Mouse (Mus musculus): ENCODE results near the gene Rapgefl1. TPM values are rescaled to one million over a fixed set of nuclear protein-coding genes. Genes with fewer than 3 reads are reported as not detected.

Rapgefl1 gene
- polyA plus RNA-seq, 1 experiment from 2014 or later, result 13.0 TPM

GRCm38 (mm10) chr11:98839402-98839801 lies 2.8 kb downstream of the Rapgefl1 start:
- no peak for ATAC-seq (ENCODE audit: insufficient number of reproducible peaks, low FRiP score, low TSS enrichment, low read depth)
- Histone ChIP-seq H3K9ac (no peak overlapping the region), H3K4me2 (replicated peaks) (peak overlapping the region; percentile 97), H3K4me3 (replicated peaks) (no peak overlapping the region), H3K9me3 (replicated peaks) (no peaks in the 10 kb centered on the region), H3K27me3 (peaks cover 9% of the 10 kb centered on the region; the same call in 1 of the 2 replicates), H3K4me1 (peaks cover 43% of the 10 kb centered on the region), H3K27ac (replicated peaks) (no peak overlapping the region; the same call in 1 of the 2 replicates), H3K36me3 (peaks cover 5% of the 10 kb centered on the region; the same call in 1 of the 2 replicates)
- 29% methylated on average over 6 of the region's 6 CpGs for WGBS

- H3K9me3 ChIP-seq (replicated peaks), result no peaks in the 10 kb centered on the region
- H3K27me3 ChIP-seq, result peaks cover 9% of the 10 kb centered on the region; the same call in 1 of the 2 replicates
- H3K4me3 ChIP-seq (replicated peaks), result no peak overlapping the region
- no peak overlapping the region; the same call in 1 of the 2 replicates for H3K27ac ChIP-seq (replicated peaks)
- peaks cover 43% of the 10 kb centered on the region for H3K4me1 ChIP-seq
- no peak for ATAC-seq (ENCODE audit: insufficient number of reproducible peaks, low FRiP score, low TSS enrichment, low read depth)
- H3K9ac ChIP-seq, result no peak overlapping the region
- 35% methylated on average over 10 of the region's 10 CpGs for WGBS
- peak overlapping the region; percentile 97 for H3K4me2 ChIP-seq (replicated peaks)
- H3K36me3 ChIP-seq, result 0 out of 2 replicates have a peak, but pooled peaks cover 4% of the 10 kb centered on the region
These were observed 3.3 kb downstream of the Rapgefl1 start for GRCm38 (mm10) chr11:98839897-98840296.

- 58% methylated on average over 13 of the region's 13 CpGs for WGBS
- Histone ChIP-seq H3K4me3 (replicated peaks) (no peak overlapping the region), H3K27me3 (no peaks in the 10 kb centered on the region)
These were observed 9.4 kb downstream of the Rapgefl1 start for GRCm38 (mm10) chr11:98846016-98846415.

GRCm38 (mm10) chr11:98846865-98847604 lies 10.4 kb downstream of the Rapgefl1 start:
- ATAC-seq (ENCODE audit: insufficient number of reproducible peaks, low FRiP score, low TSS enrichment, low read depth), result no peak
- H3K9ac ChIP-seq, result no peak overlapping the region
- WGBS, result 63% methylated on average over 19 of the region's 19 CpGs
- H3K27ac ChIP-seq (replicated peaks), result no peak overlapping the region
- peaks cover 18% of the 10 kb centered on the region for H3K4me1 ChIP-seq
- no peaks in the 10 kb centered on the region for H3K27me3 ChIP-seq
- H3K36me3 ChIP-seq, result peaks cover 11% of the 10 kb centered on the region; the same call in 1 of the 2 replicates
- no peak overlapping the region for H3K4me2 ChIP-seq (replicated peaks)
- no peak overlapping the region for H3K4me3 ChIP-seq (replicated peaks)
- H3K9me3 ChIP-seq (replicated peaks), result no peaks in the 10 kb centered on the region

More at GRCm38 (mm10) chr11:98846016-98846415, 9.4 kb downstream of the Rapgefl1 start:
- no peak overlapping the region for H3K9ac ChIP-seq
- H3K4me1 ChIP-seq, result peaks cover 18% of the 10 kb centered on the region
- no peaks in the 10 kb centered on the region for H3K9me3 ChIP-seq (replicated peaks)
- ATAC-seq (ENCODE audit: insufficient number of reproducible peaks, low FRiP score, low TSS enrichment, low read depth), result no peak
- no peak overlapping the region for H3K4me2 ChIP-seq (replicated peaks)
- peaks cover 7% of the 10 kb centered on the region; the same call in 1 of the 2 replicates for H3K36me3 ChIP-seq
- H3K27ac ChIP-seq (replicated peaks), result no peak overlapping the region

GRCm38 (mm10) chr11:98849196-98849894 lies 12.8 kb downstream of the Rapgefl1 start:
- Histone ChIP-seq H3K27ac (replicated peaks) (no peak overlapping the region), H3K9me3 (replicated peaks) (no peaks in the 10 kb centered on the region), H3K27me3 (no peaks in the 10 kb centered on the region), H3K4me3 (replicated peaks) (no peak overlapping the region), H3K4me1 (peaks cover 24% of the 10 kb centered on the region), H3K36me3 (peaks cover 11% of the 10 kb centered on the region; the same call in 1 of the 2 replicates), H3K9ac (no peak overlapping the region), H3K4me2 (replicated peaks) (no peak overlapping the region)
- no peak for ATAC-seq (ENCODE audit: insufficient number of reproducible peaks, low FRiP score, low TSS enrichment, low read depth)
- 15% methylated on average over 19 of the region's 19 CpGs for WGBS

GRCm38 (mm10) chr11:98850100-98851093 lies 13.8 kb downstream of the Rapgefl1 start:
- H3K27me3 ChIP-seq, result no peaks in the 10 kb centered on the region
- no peak overlapping the region for H3K4me3 ChIP-seq (replicated peaks)
- no peak overlapping the region for H3K4me2 ChIP-seq (replicated peaks)
- H3K27ac ChIP-seq (replicated peaks), result no peak overlapping the region
- H3K36me3 ChIP-seq, result peaks cover 11% of the 10 kb centered on the region; the same call in 1 of the 2 replicates
- no peak overlapping the region for H3K9ac ChIP-seq
- peaks cover 26% of the 10 kb centered on the region for H3K4me1 ChIP-seq
- no peaks in the 10 kb centered on the region for H3K9me3 ChIP-seq (replicated peaks)
- no peak for ATAC-seq (ENCODE audit: insufficient number of reproducible peaks, low FRiP score, low TSS enrichment, low read depth)
- 69% methylated on average over 26 of the region's 26 CpGs for WGBS

GRCm38 (mm10) chr11:98854116-98854515 lies 17.5 kb downstream of the Rapgefl1 start:
- 68% methylated on average over 8 of the region's 8 CpGs for WGBS
- no peak for ATAC-seq (ENCODE audit: insufficient number of reproducible peaks, low FRiP score, low TSS enrichment, low read depth)
- no peak overlapping the region for H3K4me2 ChIP-seq (replicated peaks)
- no peaks in the 10 kb centered on the region for H3K27me3 ChIP-seq
- 0 out of 2 replicates have a peak overlapping the region, but pooled peaks have one; percentile 11 for H3K27ac ChIP-seq (replicated peaks)
- no peak overlapping the region for H3K4me3 ChIP-seq (replicated peaks)
- no peaks in the 10 kb centered on the region for H3K9me3 ChIP-seq (replicated peaks)
- H3K9ac ChIP-seq, result no peak overlapping the region
- peaks cover 24% of the 10 kb centered on the region for H3K4me1 ChIP-seq
- H3K36me3 ChIP-seq, result peaks cover 4% of the 10 kb centered on the region; the same call in 1 of the 2 replicates

- peaks cover 4% of the 10 kb centered on the region; the same call in 1 of the 2 replicates for H3K36me3 ChIP-seq
- H3K9ac ChIP-seq, result no peak overlapping the region
- H3K27me3 ChIP-seq, result no peaks in the 10 kb centered on the region
- H3K4me1 ChIP-seq, result peaks cover 18% of the 10 kb centered on the region
- H3K4me2 ChIP-seq (replicated peaks), result no peak overlapping the region
- H3K27ac ChIP-seq (replicated peaks), result 0 out of 2 replicates have a peak overlapping the region, but pooled peaks have one; percentile 11
- WGBS, result 79% methylated on average over 2 of the region's 2 CpGs
- no peak for ATAC-seq (ENCODE audit: insufficient number of reproducible peaks, low FRiP score, low TSS enrichment, low read depth)
- no peaks in the 10 kb centered on the region for H3K9me3 ChIP-seq (replicated peaks)
- no peak overlapping the region for H3K4me3 ChIP-seq (replicated peaks)
These were observed 18.1 kb downstream of the Rapgefl1 start for GRCm38 (mm10) chr11:98854659-98855058.

- Histone ChIP-seq H3K4me1 (peaks cover 12% of the 10 kb centered on the region), H3K4me2 (replicated peaks) (no peak overlapping the region), H3K9me3 (replicated peaks) (no peaks in the 10 kb centered on the region), H3K36me3 (no peaks in the 10 kb centered on the region), H3K9ac (no peak overlapping the region), H3K4me3 (replicated peaks) (no peak overlapping the region), H3K27ac (replicated peaks) (no peak overlapping the region), H3K27me3 (no peaks in the 10 kb centered on the region)
- no peak for ATAC-seq (ENCODE audit: insufficient number of reproducible peaks, low FRiP score, low TSS enrichment, low read depth)
- WGBS, result 34% methylated on average over 14 of the region's 14 CpGs
These were observed 22.5 kb downstream of the Rapgefl1 start for GRCm38 (mm10) chr11:98858759-98859731.

Measured in embryonic facial prominence, embryonic 15.5 days (tissue).